Mouse (Mus musculus): ENCODE data around the gene Dnajc13.

Gene Dnajc13

DNA sequence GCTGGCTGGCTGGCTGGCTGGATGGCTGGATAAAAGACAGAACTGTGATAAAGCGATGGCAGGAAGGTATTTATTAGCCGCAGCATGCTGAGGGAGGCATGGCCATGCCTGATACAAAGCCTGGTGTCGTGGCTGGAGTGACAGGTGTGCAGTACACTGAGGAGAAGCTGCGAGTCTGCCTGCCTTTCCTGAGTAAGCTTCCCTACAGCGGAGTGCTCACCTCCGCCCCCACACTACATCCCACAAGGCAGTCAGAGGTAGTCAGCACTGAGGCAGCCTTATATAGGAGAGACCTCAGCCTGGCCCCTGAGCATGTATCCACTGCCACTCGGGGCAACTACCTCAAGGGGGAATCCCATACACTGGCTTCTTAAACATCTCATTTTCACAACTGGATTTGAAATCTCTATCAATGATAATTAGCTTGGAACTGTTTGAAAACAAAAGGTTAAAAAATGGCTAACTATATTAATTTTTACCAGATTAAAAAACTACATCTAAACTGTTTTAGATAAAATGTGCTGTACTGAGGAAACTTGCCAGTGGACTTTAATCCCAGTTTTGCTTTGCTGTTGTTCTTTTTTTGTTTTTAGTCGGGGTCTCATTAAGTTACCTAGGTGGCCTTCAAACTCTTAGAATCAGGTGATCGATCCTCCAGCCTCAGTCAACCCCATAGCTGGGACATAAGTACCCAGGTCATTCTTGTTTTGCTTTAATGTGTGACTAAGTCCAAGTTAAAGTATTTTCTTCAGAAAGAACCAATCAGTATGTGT, 8.1 kb downstream of the Dnajc13 start:
- no peak for DNase-seq (ENCODE audit: low spot score in 2 of 2)

DNA sequence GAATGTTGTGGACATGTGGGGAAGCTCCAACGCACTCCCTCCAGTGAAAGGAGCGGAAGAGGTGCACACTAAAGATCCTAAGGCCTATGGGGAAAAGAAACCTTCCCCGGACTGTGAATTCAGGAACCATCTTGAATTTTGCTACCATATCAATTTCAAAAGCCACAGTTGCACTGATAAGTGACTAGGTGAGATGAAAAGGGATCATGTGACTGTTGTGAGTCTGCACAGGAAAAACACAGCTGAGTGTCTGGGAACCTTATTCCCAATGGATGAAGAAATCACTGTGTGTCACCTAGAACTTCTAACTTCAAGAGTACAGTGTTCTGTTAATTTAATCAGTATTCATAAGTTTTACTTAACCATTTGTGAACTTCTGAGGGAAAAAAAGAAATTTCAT, 10.1 kb downstream of the Dnajc13 start:
- no peak for DNase-seq (ENCODE audit: low spot score in 2 of 2)

DNA sequence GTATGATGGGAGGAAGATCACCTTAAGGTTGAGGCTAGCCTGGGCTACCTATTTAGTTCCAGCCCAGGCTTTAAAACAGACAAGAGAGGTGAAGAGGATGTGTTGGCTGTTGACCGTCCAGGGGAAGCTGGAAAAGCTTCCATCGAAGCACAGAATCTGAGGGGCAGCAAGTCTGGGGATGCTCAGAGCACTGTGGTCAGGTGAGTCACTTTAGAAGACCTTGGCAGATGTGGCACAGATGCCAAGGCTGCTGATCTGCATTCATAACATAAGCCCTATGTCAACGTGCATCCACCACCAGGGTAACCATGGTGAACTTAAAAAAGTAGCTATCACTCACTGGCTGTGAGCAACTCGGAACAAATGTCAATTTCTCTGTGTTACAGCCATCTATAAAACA, 11.0 kb downstream of the Dnajc13 start:
- DNase-seq (ENCODE audit: low spot score in 2 of 2) = no peak

DNA sequence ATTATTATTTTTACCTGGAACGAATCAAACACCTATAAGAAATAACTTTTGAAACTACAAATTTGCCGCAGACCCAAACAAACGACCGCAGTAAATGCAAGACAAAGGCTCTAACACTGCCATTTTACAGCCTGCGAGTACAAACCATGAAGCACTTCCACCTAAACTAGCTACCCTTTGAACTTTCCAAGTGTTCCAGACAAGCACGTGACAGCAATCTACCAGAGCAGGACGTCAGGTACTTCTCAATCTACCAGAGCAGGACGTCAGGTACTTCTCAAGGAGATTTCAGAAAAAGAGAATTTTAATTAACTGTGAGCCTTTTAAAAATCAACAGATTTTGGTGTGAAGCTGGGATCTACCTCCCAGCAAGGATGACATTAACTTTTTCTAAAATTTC, 11.6 kb downstream of the Dnajc13 start:
- DNase-seq (ENCODE audit: low spot score in 2 of 2) = no peak

DNA sequence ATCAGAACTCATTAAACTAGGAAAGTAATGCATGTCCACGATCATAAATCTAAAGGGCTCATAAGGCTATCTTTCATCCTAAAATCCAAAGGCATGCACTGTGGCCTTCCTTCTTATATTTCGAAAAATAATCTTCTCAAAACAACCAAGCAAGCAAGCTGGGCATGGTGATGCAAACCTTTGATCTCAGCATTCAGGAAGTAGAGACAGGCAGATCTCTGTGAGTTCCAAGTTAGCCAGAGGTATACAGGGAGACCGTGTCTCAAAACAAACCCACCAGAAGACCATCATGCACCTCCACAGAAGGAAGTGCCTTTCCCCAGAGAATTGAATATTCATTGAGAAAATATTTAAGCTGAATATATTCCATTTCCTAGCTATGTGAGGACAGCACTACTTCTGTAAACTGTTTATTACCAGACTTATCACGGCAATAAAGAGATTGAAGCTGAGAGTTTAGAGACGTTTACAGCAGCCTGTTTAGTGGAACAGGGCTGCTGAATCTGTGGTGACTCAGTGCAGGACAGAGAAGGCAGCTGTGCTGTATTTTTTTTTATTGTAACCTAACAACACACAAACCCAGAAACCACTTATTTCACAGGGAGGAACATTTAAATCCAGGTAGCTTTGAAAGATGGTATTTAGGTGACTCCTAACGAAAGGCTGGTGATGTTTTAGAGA, 15.3 kb downstream of the Dnajc13 start:
- DNase-seq (ENCODE audit: low spot score in 2 of 2) = peak in 1 of 2 experiments; percentile 14

DNA sequence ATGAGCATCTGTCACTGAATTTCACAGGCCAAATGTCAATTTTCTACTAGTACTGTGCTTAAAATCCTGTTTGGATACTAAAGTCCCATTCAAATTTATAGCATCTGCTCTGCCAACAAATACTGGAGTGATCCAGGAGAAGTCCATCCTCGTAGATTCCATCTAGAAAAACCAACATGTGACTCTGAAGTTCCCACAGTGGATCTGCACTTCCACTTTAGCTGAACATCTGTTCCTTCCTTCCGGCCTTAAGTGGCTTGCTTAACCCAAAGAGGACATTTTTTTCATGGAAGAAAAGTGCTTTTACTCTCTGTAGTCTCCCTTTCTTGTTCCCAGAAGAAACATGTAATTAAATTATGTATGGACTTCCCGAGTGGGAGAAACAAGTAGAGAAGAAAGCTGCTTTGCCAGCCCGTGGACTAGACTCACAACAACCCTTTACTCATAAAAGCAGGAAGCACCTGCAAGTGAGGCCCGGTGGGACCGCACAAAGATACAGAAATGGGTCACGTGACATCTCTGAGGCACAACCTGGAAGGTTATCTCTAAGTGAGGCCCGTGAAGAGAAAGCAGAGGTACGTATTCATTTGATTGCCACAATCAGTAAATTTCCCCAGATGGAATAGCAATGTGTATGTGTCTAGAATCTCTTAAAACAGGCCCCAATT, 18.8 kb downstream of the Dnajc13 start:
- DNase-seq (ENCODE audit: low spot score in 2 of 2) = no peak

DNA sequence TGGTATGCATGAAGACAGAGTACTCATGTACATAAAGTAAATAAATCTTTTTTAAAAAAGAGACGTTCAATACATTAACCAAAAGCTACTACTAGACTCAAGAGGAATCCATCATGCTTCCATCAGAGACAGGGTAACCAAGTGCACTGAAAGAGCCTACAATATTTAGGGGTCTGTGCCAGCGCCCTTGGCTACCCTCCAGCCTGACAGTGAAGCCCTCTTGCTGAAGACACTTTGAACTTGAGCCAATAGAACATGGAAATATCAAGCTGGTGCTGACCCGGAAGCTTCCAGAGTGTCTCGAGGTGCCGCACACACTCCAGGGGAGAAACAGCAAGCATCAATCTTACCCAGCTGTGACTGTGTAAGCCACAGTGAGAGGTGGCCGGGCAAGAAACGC, 22.6 kb downstream of the Dnajc13 start:
- DNase-seq (ENCODE audit: low spot score in 2 of 2) = no peak

DNA sequence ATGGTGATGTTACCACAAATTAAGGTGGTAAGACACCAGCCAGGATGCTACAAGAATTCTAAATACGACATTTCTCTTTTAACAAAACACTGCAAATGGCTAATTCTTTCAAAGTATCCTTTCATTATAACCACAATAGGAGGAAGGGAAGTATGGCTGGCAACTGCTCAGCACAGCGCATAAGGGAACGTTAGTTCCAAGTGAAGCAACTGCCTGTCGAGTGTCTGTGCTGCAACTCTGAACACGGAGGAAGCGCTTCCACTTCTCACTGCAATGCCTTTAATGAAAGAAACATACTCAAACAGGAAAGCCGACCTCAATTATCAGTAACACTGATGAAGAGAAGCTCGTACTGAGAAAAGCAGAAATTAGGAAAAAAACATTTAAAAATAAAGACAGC, 23.7 kb downstream of the Dnajc13 start:
- no peak for DNase-seq (ENCODE audit: low spot score in 2 of 2)

DNA sequence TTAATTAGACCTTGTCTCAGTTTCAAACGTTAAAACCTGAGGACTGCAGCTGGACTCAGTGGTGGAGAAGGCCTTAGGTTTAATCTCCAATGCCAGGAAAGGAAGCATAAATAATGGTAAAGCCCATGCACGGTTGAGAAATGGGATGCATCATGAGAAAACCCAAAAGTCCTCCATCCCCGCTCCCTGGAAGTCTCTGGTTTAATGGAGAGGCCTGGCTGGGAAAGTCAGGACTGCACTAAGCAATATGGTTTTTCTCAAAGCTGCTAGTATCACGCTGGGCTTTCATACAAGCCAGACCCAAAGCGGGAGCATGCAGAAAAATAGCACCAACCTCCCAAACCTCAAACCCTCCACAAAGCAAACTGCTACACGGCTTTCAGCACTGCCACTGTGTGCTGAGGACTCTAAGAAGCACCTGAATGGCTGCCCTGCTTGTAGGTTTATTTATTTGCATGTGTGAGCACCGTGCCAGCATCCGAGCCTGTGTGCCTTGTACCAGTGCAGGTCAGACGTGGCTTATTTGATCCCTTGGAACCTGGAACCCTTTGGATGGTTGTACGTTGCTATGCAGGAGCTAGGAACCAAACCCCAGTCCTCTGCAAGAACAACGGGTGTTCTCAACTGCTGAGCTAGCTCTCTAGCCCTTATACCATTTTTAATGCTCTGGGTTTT, 26.3 kb downstream of the Dnajc13 start:
- DNase-seq (ENCODE audit: low spot score in 2 of 2) = no peak

DNA sequence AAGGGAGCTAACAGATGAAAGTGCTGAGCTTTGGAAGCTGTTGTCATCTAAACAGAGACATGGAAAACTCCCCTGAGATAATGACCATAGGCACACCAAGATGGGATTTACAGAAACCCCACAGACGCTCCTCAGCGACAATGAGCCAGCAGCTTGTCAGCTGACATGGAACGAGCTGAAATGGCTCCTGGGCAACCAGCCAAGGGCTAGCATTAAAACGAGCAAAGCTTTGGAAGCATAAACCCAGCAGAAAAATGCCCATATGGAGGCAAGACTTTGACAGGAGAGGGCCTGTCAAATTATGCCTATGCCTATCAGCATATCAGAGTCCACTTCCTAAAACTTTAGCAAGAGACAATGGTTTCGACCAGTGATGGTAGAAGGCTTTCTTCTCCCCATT, 27.0 kb downstream of the Dnajc13 start:
- no peak for DNase-seq (ENCODE audit: low spot score in 2 of 2)

DNA sequence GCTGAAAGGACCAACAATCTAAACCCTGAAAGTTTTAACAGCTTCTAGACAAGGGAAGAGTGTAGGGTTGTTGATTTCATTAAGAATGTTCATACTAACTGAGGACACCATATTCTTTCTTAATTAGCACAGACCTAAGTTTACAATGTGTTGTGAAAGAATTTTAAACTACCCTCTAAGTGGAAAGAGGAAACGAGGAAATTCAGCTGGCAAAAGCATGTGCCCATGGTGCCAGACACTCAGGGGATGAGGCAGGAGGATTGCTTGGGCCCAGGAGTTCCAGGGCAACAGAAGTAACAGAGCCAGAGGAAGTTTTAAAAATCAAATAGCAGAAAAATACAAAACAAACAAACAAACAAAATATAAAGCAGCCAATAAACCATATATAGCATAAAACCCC, 28.9 kb downstream of the Dnajc13 start:
- no peak for DNase-seq (ENCODE audit: low spot score in 2 of 2)

DNA sequence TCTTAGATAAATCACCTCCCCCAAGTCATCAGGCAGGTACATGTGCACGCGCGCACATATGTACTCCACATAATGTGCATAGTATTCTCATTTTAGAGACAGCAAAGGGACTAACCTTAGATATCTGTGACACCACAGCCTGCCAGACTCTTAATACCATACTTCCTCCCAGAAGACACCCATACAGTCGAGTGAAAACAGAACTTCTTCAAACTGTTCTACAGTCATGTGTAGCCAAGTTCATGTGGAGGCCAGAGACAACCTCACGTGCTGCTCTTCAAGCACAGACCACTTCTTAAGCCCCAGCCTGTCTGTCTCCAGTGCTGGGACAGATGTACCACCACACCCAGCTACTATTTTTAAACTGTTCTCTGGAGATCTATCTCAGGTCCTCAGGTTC, 29.7 kb downstream of the Dnajc13 start:
- no peak for DNase-seq (ENCODE audit: low spot score in 2 of 2)

DNA sequence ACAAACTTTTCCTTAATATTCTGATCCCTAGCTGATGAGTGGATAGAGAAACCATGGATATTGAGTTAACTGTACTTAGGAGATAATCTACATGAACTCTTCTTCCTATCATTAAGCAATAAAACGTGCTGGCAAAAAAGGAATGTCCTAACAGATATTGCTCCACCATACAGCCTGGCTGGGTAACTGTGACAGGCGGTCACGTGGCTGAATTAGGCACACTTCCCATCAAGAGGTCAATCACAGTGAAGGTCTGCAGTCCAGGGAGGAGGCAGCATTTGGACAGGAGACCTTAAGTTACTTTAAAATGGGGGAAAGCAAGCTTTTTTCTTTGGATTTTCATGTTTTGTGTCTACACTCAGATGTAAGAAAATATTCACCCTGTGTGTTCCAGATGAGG, 30.7 kb downstream of the Dnajc13 start:
- no peak for DNase-seq (ENCODE audit: low spot score in 2 of 2)

DNA sequence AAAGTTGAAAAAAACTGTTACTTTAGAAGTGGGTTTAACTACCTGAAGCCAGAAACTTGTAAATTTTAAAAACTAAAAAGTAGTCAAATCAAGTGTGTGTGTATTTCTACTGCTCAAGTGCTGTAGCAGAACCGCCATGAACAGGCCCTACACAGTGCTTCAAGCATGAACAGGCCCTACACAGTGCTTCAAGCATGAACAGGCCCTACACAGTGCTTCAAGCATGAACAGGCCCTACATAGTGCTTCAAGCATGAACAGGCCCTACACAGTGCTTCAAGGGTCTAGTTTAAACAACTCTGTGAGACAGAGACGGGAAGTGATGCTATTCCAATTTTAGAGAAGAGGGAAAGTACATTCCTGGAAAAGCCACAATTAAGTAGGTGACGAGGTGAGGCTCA, 51.3 kb downstream of the Dnajc13 start:
- no peak for DNase-seq (ENCODE audit: low spot score in 2 of 2)

DNA sequence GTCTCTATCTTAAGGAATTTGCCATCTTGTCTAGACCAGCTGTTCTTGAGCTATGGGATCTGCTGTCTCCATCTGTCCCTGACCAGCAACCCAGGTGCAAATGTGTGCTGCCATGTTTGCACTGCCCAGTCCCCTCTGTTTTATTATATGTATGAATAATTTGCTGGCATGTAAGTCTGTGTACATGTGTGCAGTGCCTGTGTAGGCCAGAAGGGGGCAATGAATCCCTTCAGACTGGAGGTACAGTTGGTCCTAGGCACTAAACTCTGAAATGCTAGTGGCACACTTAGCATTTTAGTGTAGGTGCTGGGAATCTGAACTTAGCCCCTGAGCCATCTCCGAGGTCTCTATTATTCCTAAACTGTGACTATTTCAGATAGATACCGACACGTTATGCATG, 58.9 kb downstream of the Dnajc13 start:
- no peak for DNase-seq (ENCODE audit: low spot score in 2 of 2)

DNA sequence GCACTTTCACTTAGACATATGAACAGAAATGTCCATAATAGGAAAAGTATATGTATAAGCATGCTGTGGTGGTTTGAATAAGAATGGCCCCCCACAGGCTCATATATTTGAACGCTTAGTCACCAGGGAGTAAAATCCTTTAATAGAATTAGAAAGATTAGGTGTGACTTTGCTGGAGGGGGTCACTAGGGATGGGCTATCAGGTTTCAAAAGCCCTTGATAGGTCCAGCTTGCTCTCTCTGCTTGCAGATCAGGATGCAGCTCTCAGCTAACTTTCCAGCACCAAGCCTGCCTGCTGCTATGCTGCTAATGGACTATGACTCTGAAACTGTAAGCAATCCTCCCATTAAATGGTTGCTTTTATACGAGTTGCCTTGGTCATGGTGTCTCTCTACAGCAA, 68.2 kb downstream of the Dnajc13 start:
- DNase-seq (ENCODE audit: low spot score in 2 of 2) = no peak

DNA sequence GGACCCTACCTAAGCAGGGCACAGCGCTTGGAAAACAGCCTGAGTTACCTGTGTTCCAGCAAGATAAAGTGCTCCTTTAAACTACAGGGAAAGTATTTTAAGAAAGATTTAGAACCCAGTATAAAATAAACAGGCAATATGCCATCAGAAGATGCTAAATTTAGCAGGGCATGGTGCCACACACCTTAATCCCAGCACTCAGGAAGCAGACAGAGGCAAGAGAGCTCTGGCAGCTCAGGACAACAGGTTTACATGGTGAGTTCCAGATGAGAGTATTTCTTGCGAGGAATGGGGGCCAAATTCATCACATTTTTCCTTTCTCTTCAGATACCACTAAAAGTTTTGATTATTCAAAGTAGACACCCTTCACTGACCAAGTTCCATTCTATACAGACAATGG, 68.8 kb downstream of the Dnajc13 start:
- DNase-seq (ENCODE audit: low spot score in 2 of 2) = no peak

DNA sequence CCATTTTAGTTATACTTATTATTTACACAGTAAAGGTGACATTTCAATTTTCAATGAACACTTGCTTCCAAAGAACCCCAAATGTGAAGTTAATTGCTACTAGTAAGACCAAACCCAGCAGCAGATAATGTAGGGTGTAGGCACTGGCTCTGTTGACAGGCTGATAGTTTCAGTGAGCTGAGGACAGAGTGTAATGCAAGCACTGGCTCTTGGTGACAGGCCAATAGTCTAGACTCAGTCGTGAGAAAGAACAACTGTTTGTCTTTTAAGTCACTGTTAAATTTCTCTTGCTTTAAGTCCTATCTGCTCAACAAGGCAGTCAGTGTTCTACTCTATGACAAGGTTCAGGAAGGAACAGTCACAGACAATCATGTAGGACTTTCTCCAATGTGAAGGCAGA, 69.4 kb downstream of the Dnajc13 start:
- DNase-seq (ENCODE audit: low spot score in 2 of 2) = no peak

DNA sequence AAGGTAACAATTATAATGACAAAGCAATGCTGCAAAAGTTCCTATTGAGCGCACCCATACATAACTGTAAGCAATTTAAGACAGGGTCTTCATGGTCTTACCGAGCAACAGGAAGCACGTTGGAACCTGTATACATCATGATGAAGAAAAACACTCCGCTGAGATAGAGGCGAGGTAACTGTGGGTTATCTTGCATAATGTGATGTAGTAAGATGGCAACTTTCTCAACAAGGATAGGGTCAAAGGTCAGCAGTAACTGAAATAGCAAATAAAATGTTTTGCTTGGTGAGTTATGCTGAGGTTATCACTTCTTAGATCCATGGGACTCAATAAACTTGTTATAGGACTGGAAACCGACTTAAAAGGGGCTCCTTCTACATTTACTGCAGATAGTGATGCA, 70.2 kb downstream of the Dnajc13 start:
- no peak for DNase-seq (ENCODE audit: low spot score in 2 of 2)

DNA sequence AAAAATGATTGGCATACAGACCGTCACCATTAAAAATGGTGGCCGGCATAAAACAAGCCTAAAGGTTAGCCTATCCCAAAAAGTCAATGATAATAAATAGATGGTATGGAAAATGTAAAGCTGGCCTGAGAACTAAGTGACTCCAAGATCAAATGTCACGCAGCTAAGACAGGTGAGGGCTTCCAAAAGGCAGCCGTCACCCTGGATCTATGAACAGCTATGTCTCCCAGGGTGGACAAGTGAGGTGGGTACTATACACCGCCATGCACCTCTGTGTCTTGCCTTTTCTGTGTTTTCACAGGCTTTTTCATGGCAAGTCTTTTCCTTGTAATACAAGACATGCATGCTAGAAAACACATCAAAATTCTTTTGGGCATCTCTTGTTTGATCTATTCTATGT, 73.1 kb downstream of the Dnajc13 start:
- DNase-seq (ENCODE audit: low spot score in 2 of 2) = no peak

DNA sequence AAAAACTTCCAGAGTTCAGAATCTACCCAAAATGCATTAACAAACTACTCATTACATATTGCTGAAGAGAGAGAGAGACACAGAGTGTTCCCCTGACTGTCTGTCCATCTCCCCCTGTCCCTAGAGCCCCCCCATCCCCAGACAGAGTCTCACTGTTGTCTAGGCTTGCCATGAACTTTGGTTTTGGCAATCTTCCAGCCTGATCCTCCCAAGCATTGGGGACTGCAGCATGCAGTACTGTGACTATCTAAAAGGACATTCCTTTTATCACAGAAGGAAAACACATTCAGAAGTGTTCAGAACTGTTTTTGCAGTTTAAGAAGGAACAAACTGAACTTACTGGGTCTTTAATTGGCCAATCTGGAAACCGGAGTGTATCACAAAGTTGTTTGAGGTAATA, 74.0 kb downstream of the Dnajc13 start:
- DNase-seq (ENCODE audit: low spot score in 2 of 2) = no peak

DNA sequence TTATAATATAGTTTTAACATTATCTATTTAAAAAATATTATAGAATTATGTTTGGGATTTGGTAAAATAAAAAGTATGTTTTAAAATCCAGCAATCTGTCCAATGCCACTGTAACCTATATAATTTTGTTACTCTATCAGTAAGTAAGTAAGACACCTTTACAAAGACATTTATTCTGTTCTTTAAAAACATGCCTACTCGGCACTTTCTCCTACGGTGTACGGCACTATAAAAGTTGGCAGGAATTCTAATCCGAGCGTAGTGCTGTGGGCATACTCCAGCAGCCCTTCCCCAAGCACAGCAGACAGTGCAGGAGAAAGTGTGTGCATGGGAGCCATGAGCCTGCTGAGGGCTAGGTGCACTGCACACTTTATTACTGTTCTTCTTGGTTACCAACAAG, 75.7 kb downstream of the Dnajc13 start:
- DNase-seq (ENCODE audit: low spot score in 2 of 2) = no peak

DNA sequence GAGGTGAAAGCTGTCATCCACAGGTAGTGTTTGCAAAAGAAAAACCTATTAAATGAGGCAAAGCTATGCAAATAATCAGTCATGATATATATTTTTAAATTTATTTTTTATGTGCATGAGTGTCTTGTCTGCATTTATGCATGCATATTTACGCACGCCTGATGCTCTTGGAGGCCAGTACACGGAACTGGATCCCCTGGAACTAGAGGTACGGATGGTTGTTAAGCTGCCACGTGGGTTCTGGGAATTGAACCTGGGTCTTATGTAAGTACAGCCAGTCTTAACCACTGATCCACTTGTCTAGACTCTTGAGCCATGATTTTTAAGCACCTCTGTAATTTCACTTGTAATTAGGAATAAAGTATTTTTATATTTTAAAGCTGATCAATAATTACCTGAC, 79.5 kb downstream of the Dnajc13 start:
- no peak for DNase-seq (ENCODE audit: low spot score in 2 of 2)

Measured in urinary bladder, postnatal 4 days (tissue).